Mouse (Mus musculus) thymus, adult 18-20 months (tissue): ENCODE data around the gene AI661453.
"Not testable (repeated sequence)": the region's sequence is repeated elsewhere in the genome, so short reads cannot be mapped to it uniquely, and the experiment has no call there.

ENCODE experiments used
- DNase-seq, 2 experiments: peaks; one replicate each; pipeline ENCODE4 v3.0.0; 2022; ENCODE audit warnings: mixed read lengths in 2 of 2

Gene AI661453

DNA sequence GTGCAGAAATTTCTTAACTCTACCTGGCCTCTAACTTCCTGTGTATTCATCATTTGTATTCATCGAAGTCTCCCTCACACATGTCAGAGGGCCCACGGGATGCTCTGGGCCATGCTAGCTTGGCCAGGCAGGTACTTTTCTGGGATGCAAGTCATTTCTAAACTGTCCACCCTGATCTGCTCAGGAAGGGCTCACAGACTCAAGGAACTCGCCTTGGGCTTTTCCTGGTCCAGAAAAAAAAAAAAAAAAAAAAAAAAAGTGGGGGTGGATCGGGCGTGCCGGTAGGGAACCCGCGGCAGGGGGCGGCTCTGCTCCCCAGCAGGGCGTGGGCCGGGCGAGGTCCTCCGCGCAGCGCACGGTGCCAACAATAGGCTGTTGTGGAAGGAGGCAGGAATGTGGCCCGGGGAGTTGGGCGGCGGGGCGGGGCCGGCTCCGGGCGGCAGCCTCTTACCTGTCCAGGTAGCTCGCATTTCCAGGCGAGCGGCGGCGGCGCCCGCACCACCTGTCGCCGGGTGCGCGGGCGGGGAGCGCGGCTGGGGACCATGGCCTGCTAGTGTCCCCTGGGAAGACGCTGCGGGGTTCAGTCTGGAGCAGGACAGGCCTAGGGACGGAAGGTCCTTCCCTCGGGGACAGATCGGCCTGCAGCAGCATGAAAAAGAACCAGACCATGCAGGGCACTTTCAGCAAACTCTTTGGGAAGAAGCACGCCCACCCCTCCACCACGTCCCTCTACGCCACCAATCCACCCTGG lies at the start of gene AI661453:
Gene AI661453, plus strand, starts transcription at position 460 of the 751 bp plus-strand sequence.
- DNase-seq, result no peak

GRCm38 (mm10) chr17:47386649-47387048 lies 49.8 kb upstream of the AI661453 start:
- peak; percentile 24 to 25 for DNase-seq

DNA sequence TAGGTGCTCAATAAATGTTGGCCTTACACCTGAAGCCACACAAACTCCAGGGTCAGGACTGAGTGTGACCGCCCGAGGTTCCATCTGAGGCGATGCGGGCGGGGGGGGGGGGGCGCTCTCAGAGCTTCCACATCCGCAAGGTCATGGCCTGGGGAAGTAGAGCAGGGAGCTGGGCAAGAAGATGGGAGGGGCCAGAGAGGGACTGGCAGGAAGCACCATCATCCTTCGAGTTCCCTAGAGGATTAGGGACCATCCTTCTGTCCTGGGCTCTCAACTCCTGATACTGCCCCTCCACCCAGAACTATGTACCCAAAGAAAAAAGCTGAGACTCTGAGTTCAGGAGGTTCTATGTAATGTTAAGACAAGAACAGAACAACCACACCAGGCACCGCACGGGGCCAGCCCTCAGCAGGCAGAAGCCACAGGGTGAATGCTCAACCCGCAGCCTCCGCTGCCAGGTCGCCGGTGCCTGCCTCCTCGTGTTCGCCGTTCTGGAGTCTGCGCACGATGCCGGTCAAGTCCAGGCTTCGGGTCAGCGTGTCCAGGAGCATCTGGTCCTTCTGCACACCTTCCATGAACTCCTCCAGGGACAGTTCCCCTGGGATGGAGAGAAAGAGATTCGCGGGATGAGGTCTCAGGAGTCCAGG lies 42.1 kb upstream of the AI661453 start:
- DNase-seq, result no peak

GRCm38 (mm10) chr17:47395376-47395913 lies 41.0 kb upstream of the AI661453 start:
- peak; percentile 19 for DNase-seq

DNA sequence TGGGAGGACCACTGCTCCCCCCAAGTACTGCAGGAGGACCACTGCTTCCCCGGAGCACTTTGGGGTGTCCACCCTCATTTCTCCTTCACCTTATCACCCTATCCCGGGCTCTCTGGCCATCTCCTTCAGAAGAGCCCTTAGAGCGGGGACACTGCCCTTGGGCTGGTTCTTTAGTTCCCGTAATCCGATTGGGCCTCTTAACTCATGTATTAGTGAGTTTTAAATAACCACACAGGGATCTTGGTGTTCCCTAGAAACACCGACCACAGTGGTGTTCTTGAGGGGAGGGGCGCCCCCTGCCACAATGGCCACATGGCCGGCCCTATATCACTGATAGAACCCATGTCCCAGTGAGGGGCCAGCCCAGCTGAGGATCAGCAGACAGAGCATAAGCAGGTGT lies 37.3 kb upstream of the AI661453 start:
- DNase-seq, result no peak

GRCm38 (mm10) chr17:47400451-47400850 lies 36.0 kb upstream of the AI661453 start, which contains the start of gene Guca1a:
Gene Guca1a, minus strand, starts transcription at chr17:47400584.
- no peak for DNase-seq

DNA sequence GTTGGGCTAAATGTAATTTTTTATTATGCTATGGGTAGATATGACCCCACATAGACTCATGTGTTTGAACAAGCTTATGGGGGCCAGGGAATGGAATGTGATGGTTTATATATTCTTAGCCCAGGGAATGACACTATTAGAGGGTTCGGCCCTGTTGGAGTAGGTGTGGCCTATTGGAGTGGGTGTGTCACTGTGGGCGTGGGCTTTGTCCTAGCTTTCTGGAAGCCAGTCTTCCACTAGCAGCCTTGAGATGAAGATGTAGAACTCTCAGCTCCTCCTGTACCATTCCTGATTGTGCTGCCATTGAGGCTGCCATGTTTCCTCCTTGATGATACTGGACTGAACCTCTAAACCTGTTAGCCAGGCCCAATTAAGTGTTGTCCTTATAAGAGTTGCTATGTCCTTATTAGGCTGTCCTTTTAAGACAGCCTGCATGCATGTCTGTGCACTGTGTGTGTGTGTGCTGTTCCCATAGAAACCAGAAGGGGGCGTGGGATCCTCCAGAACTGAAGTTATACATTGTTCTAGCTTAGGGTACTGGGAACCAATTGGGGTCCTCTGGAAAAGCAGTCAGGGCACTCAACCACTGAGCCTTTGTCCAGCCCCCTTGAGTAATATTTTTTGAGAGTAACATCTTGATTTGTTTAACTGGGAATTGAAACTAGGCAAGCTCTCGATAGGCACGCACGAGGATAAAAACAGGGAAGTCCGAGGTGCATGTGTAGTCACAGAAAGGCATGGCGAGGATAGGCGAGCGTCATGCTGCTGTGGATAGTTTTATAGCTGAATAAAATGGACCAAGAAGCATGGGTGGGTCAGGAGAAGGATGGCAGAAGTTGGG lies 28.5 kb upstream of the AI661453 start:
- DNase-seq, result no peak

DNA sequence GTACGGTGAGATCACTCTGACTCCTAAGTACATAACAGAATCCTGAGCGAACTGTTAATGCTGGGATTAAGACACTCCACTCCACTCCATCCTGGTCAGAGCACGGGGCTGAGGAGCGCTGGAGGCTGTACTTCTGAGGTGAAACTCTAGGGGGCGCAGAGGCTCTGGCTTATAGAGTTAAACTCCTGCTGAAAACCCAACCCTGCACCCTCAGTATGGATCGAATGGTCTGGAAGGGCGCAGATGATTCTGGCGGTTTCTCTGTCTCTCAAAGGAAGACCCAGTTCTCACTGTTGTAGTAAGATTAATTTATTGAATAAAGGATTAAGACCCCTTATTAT lies 27.9 kb upstream of the AI661453 start:
- DNase-seq, result peak in 1 of 2 experiments; percentile 18

GRCm38 (mm10) chr17:47409897-47410861 lies 26.2 kb upstream of the AI661453 start:
- DNase-seq, result peak in 1 of 2 experiments; percentile 20

DNA sequence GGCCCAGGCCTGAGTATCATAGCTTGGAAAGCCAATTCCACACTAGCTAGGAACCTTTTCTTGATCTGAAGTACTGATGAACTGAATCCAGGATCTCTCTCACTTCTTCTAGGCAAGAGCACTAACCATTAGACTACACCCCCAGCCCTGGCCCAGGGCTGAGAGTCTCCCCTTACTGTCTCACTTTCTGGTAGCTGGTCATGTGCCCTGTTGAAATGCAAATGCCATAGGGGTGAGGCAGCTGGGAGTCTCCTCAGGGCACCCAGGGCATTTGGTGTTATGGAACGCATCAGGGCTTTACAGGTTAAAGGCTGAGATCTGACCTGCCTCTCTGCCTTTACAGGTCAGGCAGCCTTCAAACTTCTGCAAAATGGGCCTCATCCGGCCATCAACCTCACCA lies 16.2 kb upstream of the AI661453 start:
- no peak for DNase-seq

GRCm38 (mm10) chr17:47421566-47421965 lies 14.8 kb upstream of the AI661453 start:
- no peak for DNase-seq

- not testable (repeated sequence) for DNase-seq
Measured at GRCm38 (mm10) chr17:47422616-47423015, 13.8 kb upstream of the AI661453 start.

DNA sequence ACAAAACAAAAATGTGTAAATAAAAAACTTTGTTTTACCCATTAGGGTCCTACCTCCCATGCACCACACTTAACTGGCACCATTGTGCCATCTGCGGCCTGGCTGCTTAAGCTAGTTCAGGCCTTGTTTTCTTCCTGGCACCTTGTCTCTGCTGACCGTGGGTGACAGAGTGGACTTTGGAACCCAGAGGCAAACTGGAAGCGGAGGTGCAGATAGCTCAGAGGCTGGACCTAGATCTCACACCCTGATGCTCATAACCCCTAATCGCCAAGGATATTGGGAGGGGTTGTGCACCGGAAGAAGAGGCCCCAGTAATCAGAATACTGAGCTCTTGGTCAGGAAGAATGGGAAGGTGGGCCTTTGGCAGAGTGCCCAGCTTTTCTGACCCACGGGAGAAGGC lies 12.2 kb upstream of the AI661453 start:
- DNase-seq, result no peak

GRCm38 (mm10) chr17:47427316-47427715 lies 9.1 kb upstream of the AI661453 start:
- DNase-seq, result no peak

DNA sequence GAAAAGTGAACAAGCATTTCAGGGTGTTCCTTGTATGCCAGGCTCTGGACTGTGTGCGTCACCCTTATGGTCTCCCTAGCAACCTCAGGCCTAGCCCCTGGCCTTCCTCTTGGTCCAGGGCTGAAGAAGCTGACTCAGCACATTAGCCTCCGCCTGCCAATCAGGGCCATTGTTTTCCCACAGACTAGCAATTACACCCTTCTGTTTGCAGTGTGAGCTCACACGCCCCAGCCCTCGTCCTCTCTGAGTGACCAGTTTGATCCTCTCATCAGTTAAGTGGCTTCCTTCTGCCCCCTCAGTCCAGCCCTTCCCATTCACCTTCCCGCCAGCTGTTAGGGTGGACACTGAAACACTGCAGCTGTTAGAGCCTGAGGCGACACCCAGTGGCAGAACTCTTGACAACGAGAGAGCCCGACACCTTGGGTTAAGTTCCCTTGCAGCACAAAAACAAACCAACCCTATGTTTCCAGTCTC lies 7.5 kb upstream of the AI661453 start:
- DNase-seq, result no peak

DNA sequence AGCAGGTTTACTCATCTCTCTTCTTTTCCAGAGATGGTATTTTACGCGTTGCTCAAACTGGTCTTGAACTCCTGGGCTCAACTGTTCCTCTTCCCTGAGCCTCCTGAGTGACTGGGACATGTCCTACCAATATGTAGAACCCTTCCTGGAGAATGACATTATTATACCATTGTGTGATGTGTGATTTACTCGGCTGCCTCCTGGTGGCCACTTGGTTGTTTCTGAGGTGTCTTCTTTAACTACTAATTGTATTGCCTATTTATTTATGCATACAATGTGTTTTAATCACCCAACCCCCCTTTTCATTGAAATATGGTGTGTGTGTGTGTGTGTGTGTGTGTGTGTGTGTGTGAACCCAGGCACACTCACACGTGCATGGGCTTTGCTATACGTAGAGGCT lies 5.6 kb upstream of the AI661453 start:
- DNase-seq, result no peak

DNA sequence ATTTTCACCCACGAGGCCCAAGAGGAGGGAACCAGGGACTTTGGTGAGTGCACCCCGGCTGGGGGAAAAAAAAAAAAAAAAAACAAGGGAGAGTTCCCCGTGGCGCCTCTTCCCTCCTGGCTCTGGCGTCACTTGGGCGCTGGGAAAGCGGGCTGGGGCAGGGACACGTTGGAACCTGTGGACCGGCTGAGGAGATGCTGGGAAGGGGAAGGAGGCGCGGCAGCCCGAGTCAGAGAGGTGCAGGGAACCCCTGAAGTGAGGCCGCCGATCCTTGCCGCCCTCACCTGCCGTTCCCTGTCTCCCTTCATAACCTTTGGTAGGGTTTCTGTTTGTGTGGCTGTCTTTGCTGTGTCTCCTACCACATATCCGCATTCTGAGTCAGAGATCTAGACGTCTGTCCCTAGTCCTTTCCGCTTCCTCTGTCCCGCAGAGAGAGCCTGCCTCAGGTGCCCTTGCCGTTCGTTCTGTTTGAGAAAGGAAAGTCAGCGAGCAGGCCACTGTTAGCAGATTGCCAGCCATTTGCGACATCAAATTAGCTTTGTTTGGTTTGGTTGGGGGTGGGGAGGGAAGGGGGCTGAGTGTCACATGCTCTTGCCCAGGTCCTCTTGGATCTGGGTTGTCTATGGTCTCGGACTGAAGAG lies 612 bp downstream of the AI661453 start, which contains the start of gene 1700001C19Rik:
Gene 1700001C19Rik, minus strand, starts transcription at position 470 of the 641 bp plus-strand sequence.
- no peak for DNase-seq

DNA sequence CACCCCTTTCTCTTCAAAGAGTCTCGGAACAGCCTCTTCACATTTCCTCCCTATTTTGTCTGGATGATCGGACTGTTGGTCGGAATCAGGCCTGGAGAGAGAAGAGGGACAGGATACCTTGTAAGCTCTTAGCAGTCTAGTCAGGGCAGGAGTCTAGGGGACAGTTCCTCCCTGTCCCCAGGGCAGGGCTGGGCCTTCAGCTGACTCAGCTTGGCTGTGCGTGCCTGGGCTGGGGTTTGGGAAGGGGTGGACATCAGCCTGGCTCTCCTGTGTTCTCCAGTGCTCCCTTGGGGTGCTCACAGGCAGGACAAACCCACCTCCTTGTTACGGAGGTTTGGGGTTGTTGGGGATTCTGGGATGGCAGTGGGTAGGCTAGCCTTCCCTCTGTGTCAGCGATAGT lies 2.2 kb downstream of the AI661453 start:
- DNase-seq, result no peak

DNA sequence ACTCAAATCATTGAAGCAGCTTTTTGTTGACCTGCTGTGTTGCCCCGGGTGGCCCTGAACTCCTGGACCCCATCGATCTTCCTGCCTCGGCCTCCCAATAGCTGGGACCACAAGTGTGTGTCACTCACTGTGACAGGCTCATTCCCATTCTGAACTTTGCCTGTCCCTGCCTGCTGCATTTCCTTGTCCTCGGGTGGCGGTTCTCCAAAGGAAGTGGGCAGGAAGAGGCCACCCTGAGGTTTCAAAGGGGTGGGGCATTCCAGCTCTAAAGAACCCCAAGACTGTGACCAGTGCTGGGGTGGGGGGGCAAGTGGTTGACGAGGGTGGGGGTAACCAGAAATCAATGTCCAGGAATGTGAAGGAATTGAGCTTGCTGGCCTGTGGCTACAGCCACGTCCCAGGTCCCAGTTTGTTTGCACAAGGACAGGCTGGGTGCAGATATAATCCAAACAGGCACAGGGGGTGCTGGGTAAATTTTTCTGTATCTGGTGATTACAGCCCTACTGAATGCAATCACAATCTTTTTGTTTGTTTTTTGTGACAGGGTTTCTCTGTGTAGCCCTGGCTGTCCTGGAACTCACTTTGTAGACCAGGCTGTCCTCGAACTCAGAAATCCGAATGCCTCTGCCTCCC lies 3.1 kb downstream of the AI661453 start:
- DNase-seq, result no peak

DNA sequence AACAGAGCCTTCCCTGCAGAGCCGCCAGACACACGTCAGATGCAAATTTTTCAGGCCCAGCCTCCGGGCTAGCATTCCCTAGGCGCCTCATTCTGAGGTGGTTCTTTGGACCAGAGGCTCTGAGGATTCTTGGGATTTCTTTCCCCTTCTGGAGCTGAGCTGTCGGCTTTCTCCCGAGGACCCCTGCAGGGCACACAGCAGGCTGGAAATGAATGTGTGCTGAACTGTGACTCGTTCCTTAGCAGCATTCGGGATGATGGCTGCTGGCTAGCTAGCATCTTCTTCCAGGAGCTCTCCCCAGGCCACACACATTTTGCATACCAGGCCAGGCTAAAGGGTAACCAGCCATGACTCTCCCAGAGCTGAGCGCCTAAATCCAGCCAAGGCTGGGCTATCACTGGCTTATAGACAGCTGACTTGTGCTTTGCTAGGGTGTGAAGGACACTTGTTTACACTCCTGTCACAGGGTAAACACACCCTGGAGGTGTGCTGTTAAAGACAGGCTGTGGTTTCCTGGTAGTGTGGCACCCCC lies 4.0 kb downstream of the AI661453 start:
- DNase-seq, result no peak
